Mouse (Mus musculus) brain, embryonic 18.5 days (tissue): ENCODE measurements around the gene Cplx1.

ENCODE experiments used
- DNase-seq: peaks from one replicate; pipeline ENCODE4 v3.0.0-alpha.2; 2012; ENCODE audit warnings: low read depth, low spot score

Gene Cplx1

GRCm38 (mm10) chr5:108549489-108550206, at the start of gene Cplx1:
Gene Cplx1 (minus strand): TSS chr5:108550024.
- DNase-seq, result peak; percentile 49

- peak; percentile 1 for DNase-seq
These were observed 31.6 kb upstream of the Cplx1 start for GRCm38 (mm10) chr5:108581361-108581891.

GRCm38 (mm10) chr5:108573054-108573453, 23.2 kb upstream of the Cplx1 start:
- no peak for DNase-seq

- DNase-seq, result no peak
These were observed 21.2 kb upstream of the Cplx1 start for GRCm38 (mm10) chr5:108570991-108571390.

- no peak for DNase-seq
These were observed 17.3 kb upstream of the Cplx1 start for GRCm38 (mm10) chr5:108567104-108567503.

GRCm38 (mm10) chr5:108566523-108566922, 16.7 kb upstream of the Cplx1 start:
- no peak for DNase-seq

GRCm38 (mm10) chr5:108565381-108565780, 15.6 kb upstream of the Cplx1 start:
- no peak for DNase-seq

- DNase-seq, result no peak
These were observed 14.5 kb upstream of the Cplx1 start for GRCm38 (mm10) chr5:108564346-108564745.

GRCm38 (mm10) chr5:108562483-108562882, 12.7 kb upstream of the Cplx1 start:
- DNase-seq, result no peak

- no peak for DNase-seq
These were observed 7.2 kb upstream of the Cplx1 start for GRCm38 (mm10) chr5:108556986-108557385.

GRCm38 (mm10) chr5:108554041-108554440, 4.2 kb upstream of the Cplx1 start:
- DNase-seq, result no peak

- no peak for DNase-seq
These were observed 377 bp upstream of the Cplx1 start for GRCm38 (mm10) chr5:108550207-108550594.

- no peak for DNase-seq
These were observed 711 bp downstream of the Cplx1 start for GRCm38 (mm10) chr5:108549137-108549488.

GRCm38 (mm10) chr5:108547636-108548035, 2.2 kb downstream of the Cplx1 start:
- no peak for DNase-seq

- no peak for DNase-seq
These were observed 6.1 kb downstream of the Cplx1 start for GRCm38 (mm10) chr5:108543516-108544291.

GRCm38 (mm10) chr5:108534188-108534587, 15.6 kb downstream of the Cplx1 start:
- no peak for DNase-seq

GRCm38 (mm10) chr5:108522597-108522996, 27.2 kb downstream of the Cplx1 start:
- no peak for DNase-seq

- no peak for DNase-seq
These were observed 27.9 kb downstream of the Cplx1 start for GRCm38 (mm10) chr5:108521896-108522295.

- DNase-seq, result no peak
These were observed 28.8 kb downstream of the Cplx1 start for GRCm38 (mm10) chr5:108521016-108521415.

- DNase-seq, result no peak
These were observed 29.7 kb downstream of the Cplx1 start for GRCm38 (mm10) chr5:108520153-108520552.

GRCm38 (mm10) chr5:108518951-108519350, 30.9 kb downstream of the Cplx1 start:
- DNase-seq, result no peak

- DNase-seq, result no peak
These were observed 31.5 kb downstream of the Cplx1 start for GRCm38 (mm10) chr5:108518106-108518885.
